ENCODE assay signal across 10 mouse cellular contexts in the genomic region with DNA sequence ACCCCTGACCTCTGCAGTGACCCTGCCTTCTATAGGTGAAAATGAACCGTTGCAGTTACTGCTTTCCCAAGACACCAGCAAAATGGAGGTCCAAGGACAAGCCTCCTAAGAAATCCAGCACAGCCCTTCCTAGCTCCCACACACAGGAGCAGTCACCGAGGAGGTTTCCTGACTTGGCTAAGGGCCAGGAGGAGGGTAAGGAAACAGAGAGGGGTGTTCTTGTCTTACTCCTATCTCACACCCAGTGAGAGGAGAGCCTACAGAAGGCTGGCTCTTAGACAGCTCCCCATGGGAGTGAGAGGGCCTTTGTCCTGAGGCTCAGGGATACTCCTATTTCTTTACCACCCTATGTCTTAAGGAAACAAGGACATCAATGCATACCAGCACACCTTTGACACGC.
DNase-seq lines count a peak whose midpoint lies in the region; ATAC-seq lines count a peak whose summit lies in the region.
"Had no signal": no experiment of that assay in that cellular context is flagged by ENCODE, and none has a peak within 500 bp of the region (broad histone marks: within the 10 kb centered on the region; RNA-seq: fewer than 3 reads in every experiment).

No protein-coding gene starts in this region.

- H3K4me3 ChIP-seq in hindbrain, embryonic 13.5 days = no peak overlapping the region
- no peak overlapping the region for H3K4me3 ChIP-seq in hindbrain, embryonic 14.5 days (replicated peaks; ENCODE audit: low read length)
- no peak overlapping the region for H3K4me3 ChIP-seq in midbrain, embryonic 10.5 days
- no peak overlapping the region for H3K4me3 ChIP-seq in midbrain, embryonic 16.5 days (ENCODE audit: low read depth, low read length)
- no peak overlapping the region for H3K4me3 ChIP-seq in heart, embryonic 14.5 days (ENCODE audit: control insufficient read depth in 1 of 2, insufficient read depth in 1 of 2, low read depth in 1 of 2, low read length in 2 of 2)
- H3K4me3 ChIP-seq in limb, embryonic 15.5 days = no peak overlapping the region

- ATAC-seq in hindbrain, embryonic 13.5 days (ENCODE audit: low FRiP score) = no peak
- no peak for ATAC-seq in hindbrain, embryonic 14.5 days (ENCODE audit: low FRiP score)
- ATAC-seq in midbrain, embryonic 16.5 days = no peak
- no peak for ATAC-seq in heart, embryonic 14.5 days (ENCODE audit: insufficient number of reproducible peaks, insufficient read depth, low FRiP score, low read depth)
- no peak; the same call in 1 of the 2 replicates for ATAC-seq in limb, embryonic 15.5 days (ENCODE audit: insufficient number of reproducible peaks, low FRiP score, low TSS enrichment, low read depth)
- no peak for ATAC-seq in activated CD4-positive, CD25-positive, alpha-beta regulatory T cell, adult 4 months

- 62% methylated on average over 3 of the region's 3 CpGs for WGBS in hindbrain, embryonic 13.5 days
- 64% methylated on average over 3 of the region's 3 CpGs for WGBS in hindbrain, embryonic 14.5 days
- WGBS in midbrain, embryonic 10.5 days = 83% methylated on average over 3 of the region's 3 CpGs
- WGBS in midbrain, embryonic 16.5 days = 76% methylated on average over 3 of the region's 3 CpGs
- WGBS in heart, embryonic 14.5 days = 52% methylated on average over 3 of the region's 3 CpGs
- 52% methylated on average over 3 of the region's 3 CpGs for WGBS in limb, embryonic 15.5 days

- H3K36me3 ChIP-seq in hindbrain, embryonic 13.5 days = no peaks in the 10 kb centered on the region
- no peaks in the 10 kb centered on the region for H3K36me3 ChIP-seq in hindbrain, embryonic 14.5 days (replicated peaks; ENCODE audit: control insufficient read depth, insufficient read depth)
- no peaks in the 10 kb centered on the region for H3K36me3 ChIP-seq in midbrain, embryonic 10.5 days
- H3K36me3 ChIP-seq in midbrain, embryonic 16.5 days (ENCODE audit: control insufficient read depth, insufficient read depth, low read length) = no peaks in the 10 kb centered on the region
- no peaks in the 10 kb centered on the region for H3K36me3 ChIP-seq in heart, embryonic 14.5 days (ENCODE audit: control insufficient read depth, insufficient read depth, low read length)
- H3K36me3 ChIP-seq in limb, embryonic 15.5 days = no peaks in the 10 kb centered on the region

- no peaks in the 10 kb centered on the region for H3K9me3 ChIP-seq in hindbrain, embryonic 13.5 days
- no peaks in the 10 kb centered on the region for H3K9me3 ChIP-seq in hindbrain, embryonic 14.5 days (ENCODE audit: control insufficient read depth, low read length)
- H3K9me3 ChIP-seq in midbrain, embryonic 10.5 days (replicated peaks) = no peaks in the 10 kb centered on the region
- no peaks in the 10 kb centered on the region for H3K9me3 ChIP-seq in midbrain, embryonic 16.5 days (replicated peaks; ENCODE audit: control insufficient read depth, low read length, poor library complexity, severe bottlenecking)
- no peaks in the 10 kb centered on the region for H3K9me3 ChIP-seq in heart, embryonic 14.5 days (ENCODE audit: control insufficient read depth, low read length)
- no peaks in the 10 kb centered on the region for H3K9me3 ChIP-seq in limb, embryonic 15.5 days

- no peaks in the 10 kb centered on the region for H3K27me3 ChIP-seq in hindbrain, embryonic 13.5 days
- no peaks in the 10 kb centered on the region for H3K27me3 ChIP-seq in hindbrain, embryonic 14.5 days (ENCODE audit: control insufficient read depth, insufficient read depth, low read length)
- no peaks in the 10 kb centered on the region for H3K27me3 ChIP-seq in midbrain, embryonic 10.5 days (ENCODE audit: low read depth, poor library complexity, severe bottlenecking)
- no peaks in the 10 kb centered on the region for H3K27me3 ChIP-seq in midbrain, embryonic 16.5 days (ENCODE audit: control insufficient read depth, insufficient read depth, low read depth, low read length)
- H3K27me3 ChIP-seq in heart, embryonic 14.5 days (ENCODE audit: control insufficient read depth, insufficient read depth, low read length) = no peaks in the 10 kb centered on the region
- H3K27me3 ChIP-seq in limb, embryonic 15.5 days = no peaks in the 10 kb centered on the region

- peaks cover 24% of the 10 kb centered on the region for H3K4me1 ChIP-seq in hindbrain, embryonic 13.5 days (replicated peaks)
- 0 out of 2 replicates have a peak, but pooled peaks cover 4% of the 10 kb centered on the region for H3K4me1 ChIP-seq in hindbrain, embryonic 14.5 days (replicated peaks; ENCODE audit: control insufficient read depth, insufficient read depth, low read length)
- peaks cover 25% of the 10 kb centered on the region for H3K4me1 ChIP-seq in midbrain, embryonic 10.5 days
- no peaks in the 10 kb centered on the region for H3K4me1 ChIP-seq in midbrain, embryonic 16.5 days (ENCODE audit: control insufficient read depth, insufficient read depth, low read length)
- peaks cover 27 to 51% of the 10 kb centered on the region in 2 experiments for H3K4me1 ChIP-seq in heart, embryonic 14.5 days (ENCODE audit: control insufficient read depth in 2 of 2, insufficient read depth in 2 of 2, low read length in 2 of 2)
- peaks cover 19% of the 10 kb centered on the region for H3K4me1 ChIP-seq in limb, embryonic 15.5 days

- no peak for DNase-seq in hindbrain, embryonic 14.5 days (ENCODE audit: low spot score)
- DNase-seq in midbrain, embryonic 10.5 days (ENCODE audit: low spot score) = no peak
- no peak for DNase-seq in retina, embryonic 14.5 days (ENCODE audit: low spot score)
- DNase-seq: embryo, embryonic 11 days; thymus, postnatal 25 days had no signal

- no peak overlapping the region for H3K4me2 ChIP-seq in hindbrain, embryonic 13.5 days
- no peak overlapping the region for H3K4me2 ChIP-seq in hindbrain, embryonic 14.5 days (replicated peaks)
- H3K4me2 ChIP-seq in midbrain, embryonic 16.5 days (ENCODE audit: low read length) = no peak overlapping the region
- H3K4me2 ChIP-seq in heart, embryonic 14.5 days (ENCODE audit: low read length) = no peak overlapping the region
- no peak overlapping the region for H3K4me2 ChIP-seq in limb, embryonic 15.5 days

- H3K9ac ChIP-seq in hindbrain, embryonic 13.5 days = no peak overlapping the region
- no peak overlapping the region for H3K9ac ChIP-seq in hindbrain, embryonic 14.5 days
- no peak overlapping the region for H3K9ac ChIP-seq in midbrain, embryonic 16.5 days (ENCODE audit: low read depth, low read length)
- H3K9ac ChIP-seq in heart, embryonic 14.5 days (ENCODE audit: low read length) = peak overlapping the region; percentile 66; the same call in 1 of the 2 replicates
- H3K9ac ChIP-seq in limb, embryonic 15.5 days = no peak overlapping the region

- peak overlapping the region; percentile 19; the same call in 1 of the 2 replicates for H3K27ac ChIP-seq in hindbrain, embryonic 13.5 days
- no peak overlapping the region for H3K27ac ChIP-seq in hindbrain, embryonic 14.5 days
- 0 out of 2 replicates have a peak overlapping the region, but pooled peaks have one; percentile 20 for H3K27ac ChIP-seq in midbrain, embryonic 10.5 days (replicated peaks)
- H3K27ac ChIP-seq in midbrain, embryonic 16.5 days (ENCODE audit: low read length) = no peak overlapping the region
- H3K27ac ChIP-seq in heart, embryonic 14.5 days (replicated peaks in 1 of 2; ENCODE audit: control insufficient read depth in 1 of 2, insufficient read depth in 1 of 2, low read depth in 2 of 2, low read length in 2 of 2) = peak overlapping the region; percentile 93
- peak overlapping the region; percentile 76; the same call in 1 of the 2 replicates for H3K27ac ChIP-seq in limb, embryonic 15.5 days

Comparison
In these comparisons a context has a peak if more than half of its experiments do, and no peak if none do; other contexts are left out.
1. H3K27ac ChIP-seq: peak in hindbrain, embryonic 13.5 days (single experiment), midbrain, embryonic 10.5 days (single experiment), heart, embryonic 14.5 days (2 of 2) and limb, embryonic 15.5 days (single experiment); none in hindbrain, embryonic 14.5 days (single experiment) and midbrain, embryonic 16.5 days (single experiment).